Mouse (Mus musculus) neural tube, embryonic 10.5 days (tissue): ENCODE results near the gene Clcf1.

Experiments used
- DNase-seq: peaks from one replicate; pipeline ENCODE4 v3.0.0-alpha.2; 2017; ENCODE audit warnings: low spot score; ENCODE audit errors: extremely low spot score

Gene Clcf1

GRCm38 (mm10) chr19:4217140-4217539, 3.1 kb downstream of the Clcf1 start:
- DNase-seq, result no peak

GRCm38 (mm10) chr19:4217855-4218254, 3.8 kb downstream of the Clcf1 start:
- no peak for DNase-seq

- DNase-seq, result no peak
Measured at GRCm38 (mm10) chr19:4218293-4218692, 4.3 kb downstream of the Clcf1 start.

- DNase-seq, result no peak
Measured at GRCm38 (mm10) chr19:4218784-4219183, 4.7 kb downstream of the Clcf1 start.

- no peak for DNase-seq
Measured at GRCm38 (mm10) chr19:4219943-4220342, 5.9 kb downstream of the Clcf1 start.

GRCm38 (mm10) chr19:4220416-4220815, 6.4 kb downstream of the Clcf1 start:
- no peak for DNase-seq

- DNase-seq, result no peak
Measured at GRCm38 (mm10) chr19:4220957-4221743, 7.1 kb downstream of the Clcf1 start.

- no peak for DNase-seq
Measured at GRCm38 (mm10) chr19:4222165-4222564, 8.1 kb downstream of the Clcf1 start.

DNA sequence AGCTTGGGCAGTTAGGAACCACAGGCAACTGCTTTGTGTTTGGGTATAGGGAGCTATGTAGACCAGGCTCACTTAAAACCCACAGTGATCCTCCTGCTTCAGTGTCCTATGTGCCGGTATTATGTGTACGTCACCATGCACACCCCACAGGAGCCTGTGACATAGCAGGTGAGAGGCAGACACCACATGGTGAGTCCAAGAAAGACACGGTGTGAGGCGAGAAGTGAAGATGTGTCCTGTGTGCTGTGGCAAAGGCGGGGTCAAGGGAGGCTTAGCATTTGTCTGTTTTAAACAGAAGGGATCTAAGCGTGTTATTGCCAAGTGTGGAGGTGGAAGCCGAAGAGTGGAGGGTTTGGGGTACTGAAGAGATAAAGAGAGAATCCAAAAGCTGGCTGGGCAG, 12.7 kb downstream of the Clcf1 start:
- no peak for DNase-seq

GRCm38 (mm10) chr19:4227446-4227845, 13.4 kb downstream of the Clcf1 start:
- no peak for DNase-seq

DNA sequence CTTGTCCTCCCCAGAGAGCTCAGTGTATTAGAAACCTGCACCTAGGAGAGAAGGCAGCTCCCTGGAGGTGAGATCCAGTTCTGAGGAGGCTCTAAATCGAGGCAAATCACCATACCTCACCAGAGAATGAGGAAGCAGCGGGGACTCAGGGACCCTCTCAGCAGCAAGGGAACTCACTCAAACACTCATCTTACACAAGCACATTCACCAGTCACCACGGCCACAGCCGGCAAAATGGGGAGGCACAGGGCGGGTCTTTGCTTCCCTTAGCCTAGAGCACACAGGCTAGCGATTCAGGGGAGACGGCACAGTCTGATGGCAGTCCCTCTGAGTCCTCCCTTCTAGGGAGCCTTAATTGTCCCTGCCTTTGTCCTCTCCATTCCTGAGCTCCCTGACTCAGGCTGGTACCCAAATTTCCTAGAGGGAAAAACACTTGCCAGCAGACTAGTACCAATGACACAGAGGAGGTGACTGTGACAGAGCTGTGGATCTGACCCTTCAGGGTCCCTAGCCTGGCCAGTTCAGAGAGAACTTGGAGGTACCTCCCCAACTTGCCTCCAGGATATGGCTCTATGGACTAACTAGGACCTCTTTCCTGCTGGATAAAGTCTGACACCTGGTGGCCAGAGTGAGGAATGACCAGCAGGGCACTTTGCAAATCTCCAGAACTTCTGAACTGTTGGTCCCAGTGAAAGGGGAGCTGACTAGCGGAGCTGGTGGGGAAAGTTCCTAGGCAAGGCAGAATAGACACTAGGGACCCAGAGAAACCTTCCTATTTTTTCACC, 14.0 kb downstream of the Clcf1 start:
- peak; percentile 65 for DNase-seq

DNA sequence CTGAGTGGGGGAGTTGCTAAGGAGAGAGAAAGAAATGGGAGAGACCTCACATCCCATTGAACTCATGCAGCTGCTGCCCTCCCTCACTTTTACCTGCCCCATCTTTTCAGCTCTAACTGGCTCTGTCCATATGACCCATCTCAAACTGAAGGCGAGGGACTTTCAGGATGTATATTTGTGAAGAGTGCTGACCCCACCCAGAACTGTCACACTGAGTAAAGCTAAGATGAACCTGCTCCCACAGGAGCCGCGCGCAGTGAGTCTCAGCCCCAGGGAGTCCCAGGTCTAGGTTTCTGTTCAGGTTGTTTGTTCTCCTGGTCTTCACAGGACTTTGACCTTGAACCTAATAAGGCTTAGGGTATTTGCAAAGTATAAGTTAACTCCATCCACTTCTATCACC, 14.9 kb downstream of the Clcf1 start:
- no peak for DNase-seq

DNA sequence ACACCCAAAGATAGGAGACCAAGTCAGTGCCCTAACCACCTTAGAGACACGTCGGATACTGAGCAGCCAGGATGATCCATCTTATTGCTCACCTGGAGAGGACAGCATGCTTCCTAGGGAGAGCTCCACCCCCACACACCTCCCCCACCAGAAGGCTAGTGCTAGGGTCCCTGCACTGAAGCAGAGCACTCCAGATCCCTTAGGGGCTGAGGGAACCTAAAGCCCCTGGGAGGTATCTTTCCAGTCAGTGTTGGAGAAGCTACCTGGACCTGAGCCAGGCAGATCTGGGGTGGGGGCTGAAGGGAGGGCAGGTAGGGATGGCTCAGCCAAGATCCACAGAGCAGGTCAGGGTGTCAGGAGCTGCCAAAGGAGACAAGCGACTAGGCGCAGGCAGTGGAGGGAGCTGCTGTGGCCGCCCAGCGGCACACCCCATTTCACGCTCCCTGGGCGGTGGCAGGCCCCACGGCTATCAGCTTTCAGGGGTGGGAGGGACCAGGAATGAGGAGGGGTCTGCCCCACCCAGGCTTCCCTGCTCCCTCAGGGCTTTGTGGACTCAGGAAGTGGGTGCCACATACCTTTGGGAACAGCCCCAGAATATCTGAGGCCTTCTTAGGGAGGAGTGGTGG, 15.5 kb downstream of the Clcf1 start:
- no peak for DNase-seq

GRCm38 (mm10) chr19:4230415-4230814, 16.4 kb downstream of the Clcf1 start:
- DNase-seq, result no peak

- DNase-seq, result peak; percentile 87
Measured at GRCm38 (mm10) chr19:4231253-4232185, 17.5 kb downstream of the Clcf1 start, which contains the start of gene Pold4. TSS of gene Pold4 (plus strand) at chr19:4231899.

DNA sequence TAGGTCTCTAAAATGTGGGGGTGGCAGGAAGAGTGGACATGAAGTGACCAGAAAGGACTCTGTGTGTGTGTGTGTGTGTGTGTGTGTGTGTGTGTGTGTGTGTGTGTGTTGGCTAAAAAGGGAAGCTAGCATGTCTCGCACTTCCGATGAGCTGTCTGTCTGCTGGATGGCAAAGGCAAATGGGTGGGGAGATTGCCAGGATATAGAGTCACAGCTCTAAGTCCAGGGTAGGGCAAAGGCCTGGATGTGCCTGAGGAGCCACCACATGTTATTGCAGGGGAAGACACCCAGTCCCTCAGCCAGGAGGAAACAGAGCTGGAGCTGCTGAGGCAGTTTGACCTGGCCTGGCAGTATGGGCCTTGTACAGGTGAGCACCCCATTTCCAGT, 18.1 kb downstream of the Clcf1 start:
- DNase-seq, result no peak

- no peak for DNase-seq
Measured at GRCm38 (mm10) chr19:4232651-4233050, 18.6 kb downstream of the Clcf1 start.

- no peak for DNase-seq
Measured at GRCm38 (mm10) chr19:4234548-4234947, 20.5 kb downstream of the Clcf1 start.

DNA sequence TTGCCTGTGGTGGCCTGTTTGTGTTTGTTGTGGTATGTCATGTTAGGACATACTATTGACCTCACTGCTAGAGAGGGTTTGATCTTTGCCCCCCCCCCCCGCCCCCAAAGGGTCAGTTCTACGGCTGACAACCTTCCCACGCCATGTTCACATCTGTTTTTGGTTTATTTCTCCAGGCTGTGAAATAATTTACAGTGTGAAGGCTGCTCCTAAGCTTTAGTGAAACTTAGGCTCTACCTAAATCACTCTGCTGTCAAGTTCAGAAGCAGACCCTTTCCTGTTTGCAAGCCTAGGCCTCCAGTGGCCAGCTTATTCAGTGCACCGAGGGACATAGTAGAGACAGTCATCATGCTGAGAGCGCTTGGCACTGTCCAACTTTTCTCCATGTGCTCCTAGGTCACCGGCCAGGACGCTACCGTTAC, 26.2 kb downstream of the Clcf1 start:
- peak; percentile 40 for DNase-seq

- no peak for DNase-seq
Measured at GRCm38 (mm10) chr19:4242416-4242815, 28.4 kb downstream of the Clcf1 start.

- DNase-seq, result no peak
Measured at GRCm38 (mm10) chr19:4244775-4245174, 30.7 kb downstream of the Clcf1 start.
